Mouse (Mus musculus) ES-E14 (cell line): Measurements from ENCODE around the gene Mob3b.

Experiments used
- CHD2 ChIP-seq: IDR thresholded peaks from 2 replicates; pipeline ENCODE4 v1.6.1; 2014; ENCODE audit warnings: mild to moderate bottlenecking, low read depth, low read length, inconsistent platforms
- HCFC1 ChIP-seq: IDR thresholded peaks from 2 replicates; pipeline ENCODE4 v1.6.1; 2012; ENCODE audit warnings: low read length, inconsistent platforms, borderline replicate concordance; ENCODE audit not compliant: insufficient read depth
- MAFK ChIP-seq: IDR thresholded peaks from 2 replicates; pipeline ENCODE4 v1.6.1; 2014; ENCODE audit warnings: mild to moderate bottlenecking, low read depth, low read length, inconsistent platforms; ENCODE audit not compliant: insufficient read depth
- ZC3H11A ChIP-seq: IDR thresholded peaks from 2 replicates; pipeline ENCODE4 v1.6.1; 2012; ENCODE audit warnings: low read depth, mild to moderate bottlenecking, inconsistent platforms, low read length, borderline replicate concordance

- TF ChIP-seq ZC3H11A, result no peak
- TF ChIP-seq CHD2, result no peak
- no peak for TF ChIP-seq MAFK
- no peak for TF ChIP-seq HCFC1
Observed at GRCm38 (mm10) chr4:35189794-35190193, 32.5 kb upstream of the Mob3b start.
